Mouse (Mus musculus): ENCODE data around the gene Coro2a. TPM values are rescaled to one million over a fixed set of nuclear protein-coding genes. Genes with fewer than 3 reads are reported as not detected.

The Coro2a gene
- polyA plus RNA-seq, 1 experiment from 2014 or later = 5.9 TPM

GRCm38 (mm10) chr4:46526226-46526625 is 75.8 kb downstream of the Coro2a start:
- WGBS = 87% methylated on average over 3 of the region's 3 CpGs
- no peak overlapping the region for H3K9ac ChIP-seq (replicated peaks; ENCODE audit: low read length)
- ATAC-seq (ENCODE audit: low FRiP score, low TSS enrichment) = no peak
- peaks cover 5% of the 10 kb centered on the region for H3K4me1 ChIP-seq (ENCODE audit: insufficient read depth, low read length)
- no peaks in the 10 kb centered on the region for H3K27me3 ChIP-seq (ENCODE audit: insufficient read depth, low read length)
- H3K27ac ChIP-seq (ENCODE audit: low read length) = no peak overlapping the region
- H3K9me3 ChIP-seq (ENCODE audit: low read length) = peaks cover 4% of the 10 kb centered on the region; the same call in 1 of the 2 replicates
- no peaks in the 10 kb centered on the region for H3K36me3 ChIP-seq (ENCODE audit: insufficient read depth, low read length)
- H3K4me3 ChIP-seq (ENCODE audit: low read length) = no peak overlapping the region
- no peak overlapping the region for H3K4me2 ChIP-seq (replicated peaks; ENCODE audit: low read depth, low read length)

DNA sequence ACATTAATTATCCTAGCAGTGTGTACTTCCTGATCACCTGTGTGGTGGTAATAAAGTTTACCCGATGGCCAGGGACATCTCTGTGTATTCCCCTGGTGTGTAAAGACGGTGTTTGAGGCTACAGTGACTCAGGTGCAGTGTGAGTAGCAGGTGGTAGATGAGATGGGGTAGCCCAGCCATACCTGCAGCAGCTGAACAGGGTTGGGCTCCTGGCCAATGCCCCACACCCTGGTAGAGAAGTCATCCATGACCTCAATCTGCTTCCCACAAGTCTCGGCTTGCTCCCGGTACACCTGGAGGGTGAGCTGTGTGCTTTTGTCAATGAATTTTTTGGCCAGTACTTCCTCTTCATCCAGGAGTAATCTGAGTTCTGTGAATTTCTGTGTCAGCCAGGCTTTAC is 78.7 kb downstream of the Coro2a start:
- Histone ChIP-seq H3K4me2 (replicated peaks; ENCODE audit: low read depth, low read length) (no peak overlapping the region), H3K27me3 (ENCODE audit: insufficient read depth, low read length) (no peaks in the 10 kb centered on the region), H3K4me1 (ENCODE audit: insufficient read depth, low read length) (peaks cover 5% of the 10 kb centered on the region), H3K36me3 (ENCODE audit: insufficient read depth, low read length) (no peaks in the 10 kb centered on the region), H3K9ac (replicated peaks; ENCODE audit: low read length) (no peak overlapping the region), H3K27ac (ENCODE audit: low read length) (no peak overlapping the region), H3K9me3 (ENCODE audit: low read length) (peaks cover 4% of the 10 kb centered on the region; the same call in 1 of the 2 replicates), H3K4me3 (ENCODE audit: low read length) (no peak overlapping the region)
- WGBS = 63% methylated on average over 4 of the region's 4 CpGs
- ATAC-seq (ENCODE audit: low FRiP score, low TSS enrichment) = 0 out of 2 replicates have a peak, but pooled peaks have one; percentile 59

- Histone ChIP-seq H3K9ac (replicated peaks; ENCODE audit: low read length) (no peak overlapping the region), H3K9me3 (ENCODE audit: low read length) (peaks cover 4% of the 10 kb centered on the region; the same call in 1 of the 2 replicates), H3K27me3 (ENCODE audit: insufficient read depth, low read length) (no peaks in the 10 kb centered on the region), H3K4me2 (replicated peaks; ENCODE audit: low read depth, low read length) (no peak overlapping the region), H3K4me1 (ENCODE audit: insufficient read depth, low read length) (no peaks in the 10 kb centered on the region), H3K36me3 (ENCODE audit: insufficient read depth, low read length) (no peaks in the 10 kb centered on the region), H3K27ac (ENCODE audit: low read length) (no peak overlapping the region), H3K4me3 (ENCODE audit: low read length) (no peak overlapping the region)
- no peak for ATAC-seq (ENCODE audit: low FRiP score, low TSS enrichment)
- WGBS = 75% methylated on average over 10 of the region's 10 CpGs
Measured at GRCm38 (mm10) chr4:46521457-46521856, 80.5 kb downstream of the Coro2a start.

GRCm38 (mm10) chr4:46520491-46520890 is 81.5 kb downstream of the Coro2a start:
- no peak for ATAC-seq (ENCODE audit: low FRiP score, low TSS enrichment)
- H3K27ac ChIP-seq (ENCODE audit: low read length) = no peak overlapping the region
- H3K9me3 ChIP-seq (ENCODE audit: low read length) = peaks cover 4% of the 10 kb centered on the region; the same call in 1 of the 2 replicates
- WGBS = 75% methylated on average over 2 of the region's 2 CpGs
- H3K4me1 ChIP-seq (ENCODE audit: insufficient read depth, low read length) = no peaks in the 10 kb centered on the region
- H3K9ac ChIP-seq (replicated peaks; ENCODE audit: low read length) = no peak overlapping the region
- no peaks in the 10 kb centered on the region for H3K36me3 ChIP-seq (ENCODE audit: insufficient read depth, low read length)
- no peak overlapping the region for H3K4me3 ChIP-seq (ENCODE audit: low read length)
- no peaks in the 10 kb centered on the region for H3K27me3 ChIP-seq (ENCODE audit: insufficient read depth, low read length)
- no peak overlapping the region for H3K4me2 ChIP-seq (replicated peaks; ENCODE audit: low read depth, low read length)

- Histone ChIP-seq H3K27ac (ENCODE audit: low read length) (peak overlapping the region; percentile 54; the same call in 1 of the 2 replicates), H3K4me3 (ENCODE audit: low read length) (peak overlapping the region; percentile 69), H3K4me1 (ENCODE audit: insufficient read depth, low read length) (peaks cover 6% of the 10 kb centered on the region), H3K27me3 (ENCODE audit: insufficient read depth, low read length) (peaks cover 7% of the 10 kb centered on the region), H3K9me3 (ENCODE audit: low read length) (no peaks in the 10 kb centered on the region), H3K9ac (replicated peaks; ENCODE audit: low read length) (no peak overlapping the region), H3K36me3 (ENCODE audit: insufficient read depth, low read length) (peaks cover 9% of the 10 kb centered on the region; the same call in 1 of the 2 replicates), H3K4me2 (replicated peaks; ENCODE audit: low read depth, low read length) (peak overlapping the region; percentile 95)
- peak; percentile 57; the same call in 1 of the 2 replicates for ATAC-seq (ENCODE audit: low FRiP score, low TSS enrichment)
- WGBS = 8% methylated on average over 16 of the region's 16 CpGs
Measured at GRCm38 (mm10) chr4:46507736-46508460, 94.1 kb downstream of the Coro2a start.

- Histone ChIP-seq H3K9me3 (ENCODE audit: low read length) (no peaks in the 10 kb centered on the region), H3K9ac (replicated peaks; ENCODE audit: low read length) (peak overlapping the region; percentile 64), H3K4me3 (ENCODE audit: low read length) (peak overlapping the region; percentile 69), H3K27me3 (ENCODE audit: insufficient read depth, low read length) (peaks cover 7% of the 10 kb centered on the region), H3K27ac (ENCODE audit: low read length) (no peak overlapping the region), H3K36me3 (ENCODE audit: insufficient read depth, low read length) (peaks cover 18% of the 10 kb centered on the region), H3K4me2 (replicated peaks; ENCODE audit: low read depth, low read length) (peak overlapping the region; percentile 95), H3K4me1 (ENCODE audit: insufficient read depth, low read length) (peaks cover 6% of the 10 kb centered on the region)
- ATAC-seq (ENCODE audit: low FRiP score, low TSS enrichment) = peak; percentile 97
- under 1% methylated on average over 89 of the region's 94 CpGs for WGBS
Measured at GRCm38 (mm10) chr4:46506801-46507610, 95.0 kb downstream of the Coro2a start.

DNA sequence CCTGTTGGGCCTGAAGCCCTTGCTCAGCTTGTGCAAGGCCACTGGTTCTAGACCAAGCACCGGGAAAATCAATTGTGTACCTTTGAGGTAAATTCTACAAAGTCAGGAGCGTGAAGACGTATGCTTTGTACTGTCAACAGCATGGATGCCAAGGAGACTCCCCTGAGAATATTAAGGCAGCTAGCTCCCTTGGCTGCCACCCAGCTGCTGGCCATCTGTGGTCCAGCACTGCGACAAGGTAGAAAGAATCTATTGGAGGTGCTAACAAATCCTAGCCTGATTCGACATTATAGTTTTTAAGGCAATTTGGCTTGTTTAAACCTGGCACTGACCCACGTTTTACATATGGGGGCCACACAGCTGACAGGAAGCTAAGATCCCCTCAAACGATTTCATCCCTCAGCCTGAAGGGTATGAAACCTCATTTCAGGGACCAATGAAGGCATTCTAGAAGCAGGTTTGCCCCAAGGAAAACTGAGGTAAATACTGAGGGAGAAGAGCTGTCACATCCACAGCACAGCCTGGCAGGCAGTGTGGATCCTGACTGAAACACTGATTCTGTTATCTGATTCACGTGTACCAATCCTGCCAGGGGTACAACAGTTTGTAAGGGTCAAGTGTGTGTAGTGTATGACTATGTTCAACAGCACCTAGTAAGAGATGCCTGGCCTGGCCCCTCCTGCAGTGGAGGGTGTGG is 96.5 kb downstream of the Coro2a start:
- no peak for ATAC-seq (ENCODE audit: low FRiP score, low TSS enrichment)
- Histone ChIP-seq H3K9ac (replicated peaks; ENCODE audit: low read length) (no peak overlapping the region), H3K27ac (ENCODE audit: low read length) (no peak overlapping the region), H3K9me3 (ENCODE audit: low read length) (no peaks in the 10 kb centered on the region), H3K4me2 (replicated peaks; ENCODE audit: low read depth, low read length) (no peak overlapping the region), H3K36me3 (ENCODE audit: insufficient read depth, low read length) (peaks cover 29% of the 10 kb centered on the region), H3K4me1 (ENCODE audit: insufficient read depth, low read length) (peaks cover 6% of the 10 kb centered on the region), H3K27me3 (ENCODE audit: insufficient read depth, low read length) (peaks cover 7% of the 10 kb centered on the region), H3K4me3 (ENCODE audit: low read length) (no peak overlapping the region)
- WGBS = 71% methylated on average over 8 of the region's 8 CpGs

DNA sequence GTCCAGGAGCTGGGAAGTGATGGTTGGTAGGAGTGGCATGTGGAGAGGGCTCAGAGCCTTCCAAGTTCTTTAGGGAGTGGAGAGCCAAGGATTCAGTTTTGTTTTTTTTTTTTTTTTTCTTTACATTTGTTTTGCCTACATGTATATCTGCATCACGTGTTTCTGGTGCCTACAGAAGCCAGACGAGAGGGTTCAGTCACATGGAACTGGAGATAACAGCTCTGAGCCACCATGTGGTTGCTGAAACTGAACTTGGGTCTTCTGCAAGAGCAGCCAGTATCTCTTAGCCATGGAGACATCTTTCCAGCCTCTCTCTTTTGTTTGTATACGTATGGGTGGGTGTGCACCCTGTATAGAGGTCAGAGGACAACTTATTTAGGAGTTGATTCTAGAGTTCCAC is 98.1 kb downstream of the Coro2a start:
- Histone ChIP-seq H3K27me3 (ENCODE audit: insufficient read depth, low read length) (peaks cover 7% of the 10 kb centered on the region), H3K4me1 (ENCODE audit: insufficient read depth, low read length) (peaks cover 6% of the 10 kb centered on the region), H3K4me3 (ENCODE audit: low read length) (no peak overlapping the region), H3K9me3 (ENCODE audit: low read length) (no peaks in the 10 kb centered on the region), H3K27ac (ENCODE audit: low read length) (no peak overlapping the region), H3K9ac (replicated peaks; ENCODE audit: low read length) (no peak overlapping the region), H3K36me3 (ENCODE audit: insufficient read depth, low read length) (peaks cover 39% of the 10 kb centered on the region), H3K4me2 (replicated peaks; ENCODE audit: low read depth, low read length) (no peak overlapping the region)
- WGBS = 80% methylated on average over 3 of the region's 3 CpGs
- ATAC-seq (ENCODE audit: low FRiP score, low TSS enrichment) = no peak

GRCm38 (mm10) chr4:46502606-46503502 is 99.1 kb downstream of the Coro2a start:
- Histone ChIP-seq H3K36me3 (ENCODE audit: insufficient read depth, low read length) (peaks cover 39% of the 10 kb centered on the region), H3K4me2 (replicated peaks; ENCODE audit: low read depth, low read length) (no peak overlapping the region), H3K27me3 (ENCODE audit: insufficient read depth, low read length) (peaks cover 7% of the 10 kb centered on the region), H3K9ac (replicated peaks; ENCODE audit: low read length) (no peak overlapping the region), H3K4me1 (ENCODE audit: insufficient read depth, low read length) (peaks cover 6% of the 10 kb centered on the region), H3K27ac (ENCODE audit: low read length) (no peak overlapping the region), H3K9me3 (ENCODE audit: low read length) (no peaks in the 10 kb centered on the region), H3K4me3 (ENCODE audit: low read length) (no peak overlapping the region)
- WGBS = 77% methylated on average over 16 of the region's 16 CpGs
- ATAC-seq (ENCODE audit: low FRiP score, low TSS enrichment) = no peak

Data from kidney, embryonic 16.5 days (tissue).